Mouse (Mus musculus): ENCODE measurements around the gene Crocc2.
A peak's percentile ranks its signal among the peaks of the same experiment; 100 is the strongest.
"Not testable (repeated sequence)": the region's sequence is repeated elsewhere in the genome, so short reads cannot be mapped to it uniquely, and the experiment has no call there.

Gene Crocc2

GRCm38 (mm10) chr1:93161350-93161749 lies 7.2 kb upstream of the Crocc2 start:
- DNase-seq (ENCODE audit: low read depth in 1 of 2, low spot score in 2 of 2), result no peak

DNA sequence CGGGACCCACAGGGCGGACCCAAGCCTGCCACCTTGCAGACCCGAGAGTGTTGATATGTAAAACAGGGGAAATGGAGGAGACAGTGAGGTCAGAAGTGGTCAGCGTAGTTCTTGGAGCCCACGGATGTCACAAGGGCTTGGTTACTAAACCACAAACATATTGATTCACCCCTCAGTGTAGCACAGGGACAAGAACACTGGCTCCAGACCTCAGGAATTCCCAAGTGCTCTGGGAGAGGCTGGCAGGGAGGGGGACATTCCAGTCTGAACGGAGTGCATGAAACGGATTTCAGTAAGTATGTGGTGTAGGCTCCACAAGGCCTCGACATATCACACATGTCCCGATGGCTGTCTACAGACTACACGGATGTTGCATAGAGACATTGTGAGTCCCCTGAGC lies 6.6 kb upstream of the Crocc2 start:
- DNase-seq (ENCODE audit: low read depth in 1 of 2, low spot score in 2 of 2), result no peak

DNA sequence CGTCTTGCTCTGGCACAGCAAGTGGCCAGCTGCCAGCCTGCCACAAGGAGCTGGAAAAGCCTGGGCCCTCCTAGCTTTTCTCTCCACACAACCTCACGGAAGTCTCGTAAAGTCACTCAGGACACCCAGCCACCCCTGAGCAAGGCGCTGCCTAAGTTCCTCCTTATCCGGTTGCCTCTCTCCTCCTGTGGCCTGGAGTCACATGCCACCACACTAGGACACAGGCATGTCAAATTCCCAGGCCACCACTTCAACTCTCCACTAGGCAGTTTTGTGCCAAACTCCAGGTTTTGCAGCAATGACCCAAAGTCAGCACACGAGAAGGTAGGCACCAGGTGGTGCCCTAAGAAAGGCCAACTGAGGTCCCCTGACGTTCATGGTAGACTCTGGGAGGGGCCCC lies 5.9 kb upstream of the Crocc2 start:
- DNase-seq (ENCODE audit: low read depth in 1 of 2, low spot score in 2 of 2), result no peak

GRCm38 (mm10) chr1:93165447-93165846 lies 3.1 kb upstream of the Crocc2 start:
- DNase-seq (ENCODE audit: low read depth in 1 of 2, low spot score in 2 of 2), result peak; percentile 42 to 52

DNA sequence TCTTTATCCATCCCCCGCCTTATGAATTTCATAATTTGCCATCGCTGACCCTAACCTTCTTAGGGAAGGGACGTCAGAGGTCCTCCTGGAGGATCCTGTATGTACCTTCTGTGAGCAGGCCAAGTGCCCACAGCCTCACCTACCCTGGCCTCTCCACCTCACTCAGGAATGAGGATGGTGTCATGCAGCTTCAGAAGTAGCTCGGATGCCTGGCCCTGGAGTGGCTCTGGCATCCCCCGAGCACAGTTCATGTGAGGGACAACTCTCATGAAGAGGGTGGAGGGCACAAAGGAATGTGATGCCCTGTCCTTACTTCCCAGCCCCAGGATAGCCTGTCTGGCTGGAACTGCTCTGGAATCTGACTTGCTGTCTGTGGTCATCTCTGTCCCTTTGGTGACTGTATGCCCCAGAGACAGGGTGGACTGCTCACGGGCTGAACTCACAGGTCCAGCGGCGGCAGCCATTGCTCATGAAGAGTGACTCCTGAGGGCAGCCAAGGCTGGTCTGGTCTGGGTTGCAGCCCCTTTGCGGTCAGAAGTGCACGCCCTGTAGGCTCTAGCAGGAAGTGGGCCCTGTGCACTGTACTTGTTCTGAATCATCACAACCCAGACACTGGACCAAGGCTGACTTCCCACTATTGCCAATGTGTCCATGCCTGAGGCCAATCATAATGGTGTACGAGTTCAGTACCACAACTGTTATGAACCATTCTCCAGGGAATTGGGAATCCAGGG lies 2.0 kb upstream of the Crocc2 start:
- DNase-seq (ENCODE audit: low read depth in 1 of 2, low spot score in 2 of 2), result no peak

DNA sequence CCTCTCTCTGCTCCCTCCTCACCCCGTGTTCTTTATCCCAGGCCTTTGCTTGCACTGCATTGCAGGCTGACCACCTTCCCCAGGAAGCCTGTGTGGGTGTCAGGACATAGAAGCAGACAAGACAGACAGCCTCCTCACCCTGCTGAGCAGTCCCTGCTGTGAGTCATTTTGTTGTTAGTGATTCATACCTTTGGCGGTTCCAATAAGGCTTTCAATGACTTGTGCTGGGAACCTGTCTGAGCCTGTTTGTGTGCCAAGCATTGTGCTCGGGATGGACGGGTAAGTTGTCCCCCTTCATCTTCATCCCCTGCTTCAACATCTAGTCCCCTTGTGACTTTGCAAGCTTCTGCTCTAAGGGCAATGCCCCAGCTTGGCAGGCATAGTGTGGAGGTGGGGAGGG lies 5.1 kb downstream of the Crocc2 start:
- no peak for DNase-seq (ENCODE audit: low read depth in 1 of 2, low spot score in 2 of 2)

DNA sequence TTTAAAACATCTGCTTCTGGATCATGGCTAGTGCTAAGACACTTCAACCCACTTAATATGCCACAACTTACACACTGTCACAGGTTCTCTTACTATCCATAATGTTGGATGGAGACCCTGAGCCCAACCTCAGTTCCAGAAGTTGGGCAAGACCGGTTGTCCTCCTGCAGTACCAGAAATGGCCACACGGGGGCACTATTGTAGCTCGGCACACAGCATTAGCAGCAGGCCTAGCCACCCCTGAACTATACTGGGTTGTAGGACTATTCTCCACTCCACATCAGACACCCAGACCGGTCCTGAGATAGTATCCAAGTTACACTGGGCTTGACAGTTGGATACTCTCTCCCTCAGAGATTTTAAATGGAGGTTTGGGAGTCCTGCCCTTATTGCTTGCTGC lies 5.9 kb downstream of the Crocc2 start:
- peak in 1 of 2 experiments; percentile 37 for DNase-seq (ENCODE audit: low read depth in 1 of 2, low spot score in 2 of 2)

DNA sequence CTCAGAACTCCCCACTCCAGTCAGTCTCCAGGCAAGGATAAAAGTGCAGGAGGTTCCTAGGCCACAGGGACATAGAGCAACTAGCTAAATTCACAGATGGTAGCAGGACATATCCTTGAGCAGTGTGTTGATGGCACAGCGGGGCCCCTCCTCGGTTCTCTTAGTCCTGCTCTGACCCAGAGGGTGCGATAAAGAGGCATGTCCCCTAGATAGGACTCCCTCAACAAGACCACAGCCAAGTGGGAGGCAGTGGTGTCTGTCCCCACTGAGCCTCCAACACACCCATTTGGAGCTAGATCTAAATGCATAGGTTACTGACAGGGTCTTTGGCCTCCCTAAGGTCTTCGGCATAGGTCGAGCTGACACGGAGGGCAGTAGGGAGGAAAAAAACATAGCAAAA lies 7.3 kb downstream of the Crocc2 start:
- DNase-seq (ENCODE audit: low read depth in 1 of 2, low spot score in 2 of 2), result no peak

- DNase-seq (ENCODE audit: low read depth in 1 of 2, low spot score in 2 of 2), result no peak
These were observed 8.2 kb downstream of the Crocc2 start for GRCm38 (mm10) chr1:93176525-93177332.

DNA sequence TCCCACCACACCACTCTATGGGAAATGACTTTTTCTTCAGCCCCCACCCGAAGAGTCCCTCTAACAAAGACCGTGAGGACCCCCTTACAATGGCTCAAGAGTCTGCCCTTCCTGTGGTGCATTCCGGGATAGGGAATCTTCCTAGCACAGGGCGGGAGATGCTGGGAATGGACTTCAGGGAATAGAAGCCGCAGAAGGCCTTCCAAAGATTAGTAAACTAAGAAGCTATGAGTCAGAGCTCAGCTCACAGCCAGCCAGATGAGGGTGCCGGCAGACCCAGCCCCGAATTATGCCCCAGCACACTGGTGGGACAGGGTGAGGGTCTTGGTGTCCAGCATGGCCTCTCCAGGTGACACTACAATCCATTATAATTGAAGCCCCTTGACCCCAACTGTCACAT lies 13.8 kb downstream of the Crocc2 start:
- DNase-seq (ENCODE audit: low read depth in 1 of 2, low spot score in 2 of 2), result no peak

DNA sequence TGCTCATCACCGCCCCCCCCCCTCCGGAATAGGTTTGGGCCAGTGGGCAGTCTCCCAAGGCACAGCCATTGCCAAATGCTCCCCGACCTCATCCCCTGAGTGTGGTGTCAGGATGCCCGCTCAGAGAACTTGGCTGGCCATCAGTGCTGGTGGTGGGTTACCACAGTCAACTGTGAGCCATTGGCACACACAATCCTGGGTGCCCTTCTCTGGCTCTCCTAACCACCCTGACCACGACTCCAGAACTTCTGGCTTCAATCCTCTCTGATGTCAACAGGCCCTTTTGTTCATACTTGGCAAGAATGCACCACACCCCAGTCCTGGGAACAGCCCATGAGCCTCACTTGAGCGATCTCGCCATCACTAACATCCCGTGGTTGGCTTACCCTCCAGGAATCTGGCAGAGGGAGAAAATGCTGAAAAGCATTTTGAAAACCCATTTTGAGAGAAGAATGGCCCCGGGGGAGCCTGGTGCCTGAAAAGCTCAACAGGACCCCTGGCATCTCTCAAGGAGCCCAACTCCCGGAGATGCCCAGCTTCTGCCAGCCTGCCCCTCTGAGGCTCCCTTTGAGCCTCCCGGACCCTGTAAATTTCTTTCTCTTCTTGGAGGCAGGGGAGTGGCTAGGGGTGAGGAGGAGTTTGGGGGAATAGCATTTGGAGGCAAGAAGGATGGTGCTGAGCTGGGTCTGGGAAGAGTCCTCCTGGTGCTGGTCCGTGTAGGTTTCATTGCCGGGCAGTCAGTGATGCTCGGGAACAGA lies 15.7 kb downstream of the Crocc2 start:
- DNase-seq (ENCODE audit: low read depth in 1 of 2, low spot score in 2 of 2), result no peak

GRCm38 (mm10) chr1:93190726-93191305 lies 22.3 kb downstream of the Crocc2 start:
- DNase-seq (ENCODE audit: low read depth in 1 of 2, low spot score in 2 of 2), result no peak

DNA sequence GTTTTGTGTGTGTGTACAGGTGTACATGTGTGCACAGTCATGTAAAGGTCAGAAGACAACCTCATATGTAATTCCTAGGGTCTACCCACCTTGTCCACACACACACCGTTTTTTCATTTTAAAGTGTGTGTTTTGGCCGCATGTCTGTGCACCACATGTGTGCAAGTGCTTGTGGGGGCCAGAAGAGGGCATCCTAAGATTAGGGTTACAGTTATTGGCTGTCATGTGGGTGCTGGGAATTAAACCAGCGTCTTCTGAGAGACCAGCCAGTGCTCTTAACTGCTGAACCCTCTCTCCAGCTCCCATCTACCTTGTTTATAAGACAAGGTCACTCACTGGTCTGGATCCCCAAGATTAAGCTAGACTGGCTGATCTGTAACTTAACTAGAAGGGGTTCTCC lies 26.4 kb downstream of the Crocc2 start:
- DNase-seq (ENCODE audit: low read depth in 1 of 2, low spot score in 2 of 2), result no peak

- not testable (repeated sequence) for DNase-seq (ENCODE audit: low read depth in 1 of 2, low spot score in 2 of 2)
These were observed 28.9 kb downstream of the Crocc2 start for GRCm38 (mm10) chr1:93197454-93197853.

DNA sequence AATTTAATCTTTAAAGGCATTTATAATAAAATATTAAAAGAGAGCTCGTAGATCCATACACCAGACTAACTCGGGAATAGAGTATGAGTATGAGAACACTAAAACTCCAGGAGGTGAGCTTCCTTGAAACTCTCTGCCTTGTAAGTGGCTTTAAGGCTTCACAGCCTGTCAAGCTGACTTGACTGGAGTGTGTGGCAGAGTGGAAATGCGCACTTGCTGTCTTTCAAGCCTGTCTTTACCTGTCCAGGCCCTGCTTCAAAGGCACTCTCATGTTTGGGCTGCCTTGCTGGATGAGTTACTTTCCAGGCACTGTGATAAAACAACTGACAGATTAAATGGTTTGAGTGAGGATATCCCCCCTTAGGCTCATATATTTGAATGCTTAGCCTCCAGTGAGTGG lies 29.4 kb downstream of the Crocc2 start:
- DNase-seq (ENCODE audit: low read depth in 1 of 2, low spot score in 2 of 2), result no peak

DNA sequence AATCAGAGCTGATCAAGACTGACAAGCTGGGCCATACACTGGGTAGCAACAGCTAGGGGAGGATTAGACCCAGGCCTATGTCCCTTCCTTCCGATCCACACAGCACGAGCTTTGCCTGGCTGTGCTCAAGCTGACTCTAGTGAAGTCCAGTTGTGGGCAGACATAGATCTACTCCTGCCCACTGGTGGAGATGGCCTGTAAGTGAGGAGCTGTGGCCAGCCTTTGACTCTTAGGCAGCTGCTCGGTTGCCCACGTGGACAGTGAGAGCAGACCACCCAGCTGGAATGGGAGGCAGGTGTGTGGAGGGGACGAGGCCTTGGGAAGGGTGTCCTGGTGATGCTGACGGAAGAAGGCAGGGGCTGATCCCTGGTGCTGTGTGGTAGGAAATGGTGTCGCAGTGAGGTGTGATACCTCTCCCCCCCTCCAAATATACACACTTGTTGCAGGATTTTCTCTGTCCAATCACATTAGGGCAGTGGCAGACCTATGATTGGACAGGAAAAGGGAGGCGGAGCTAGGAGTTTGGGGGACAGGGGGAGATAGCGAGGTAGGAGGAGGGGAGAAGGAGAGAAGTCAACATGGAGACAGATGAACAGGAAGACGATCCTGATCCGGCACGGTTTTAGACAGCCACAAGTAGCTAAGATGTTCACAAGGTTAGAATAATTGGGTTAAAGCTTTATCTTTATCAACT lies 37.9 kb downstream of the Crocc2 start:
- no peak for DNase-seq (ENCODE audit: low read depth in 1 of 2, low spot score in 2 of 2)

GRCm38 (mm10) chr1:93207536-93208064 lies 39.1 kb downstream of the Crocc2 start:
- no peak for DNase-seq (ENCODE audit: low read depth in 1 of 2, low spot score in 2 of 2)

DNA sequence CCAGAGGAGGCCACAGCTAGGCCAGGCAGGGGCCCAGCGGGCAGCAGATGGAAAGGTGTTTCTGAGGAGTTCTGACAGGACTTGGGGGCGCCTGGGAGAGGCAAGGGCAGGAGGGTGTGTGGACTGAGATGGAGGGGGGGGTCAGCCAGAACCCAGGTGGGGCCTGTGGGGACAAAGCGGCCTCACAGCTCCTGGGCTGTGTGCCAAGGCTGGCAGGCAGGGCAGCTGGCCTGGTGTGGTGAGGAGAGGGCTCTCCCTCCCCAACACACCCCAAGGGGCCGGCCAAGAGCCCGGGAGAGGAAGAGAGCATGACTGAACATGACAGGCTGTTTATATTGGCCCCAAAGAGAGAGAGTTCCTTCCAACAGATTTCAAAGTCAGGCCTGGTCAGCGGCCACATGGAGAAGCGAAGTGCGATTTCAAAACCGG lies 41.7 kb downstream of the Crocc2 start:
- DNase-seq (ENCODE audit: low read depth in 1 of 2, low spot score in 2 of 2), result no peak

- DNase-seq (ENCODE audit: low read depth in 1 of 2, low spot score in 2 of 2), result no peak
These were observed 42.5 kb downstream of the Crocc2 start for GRCm38 (mm10) chr1:93211019-93211418.

GRCm38 (mm10) chr1:93211549-93212220 lies 43.2 kb downstream of the Crocc2 start:
- DNase-seq (ENCODE audit: low read depth in 1 of 2, low spot score in 2 of 2), result no peak
